In the genomic region with DNA sequence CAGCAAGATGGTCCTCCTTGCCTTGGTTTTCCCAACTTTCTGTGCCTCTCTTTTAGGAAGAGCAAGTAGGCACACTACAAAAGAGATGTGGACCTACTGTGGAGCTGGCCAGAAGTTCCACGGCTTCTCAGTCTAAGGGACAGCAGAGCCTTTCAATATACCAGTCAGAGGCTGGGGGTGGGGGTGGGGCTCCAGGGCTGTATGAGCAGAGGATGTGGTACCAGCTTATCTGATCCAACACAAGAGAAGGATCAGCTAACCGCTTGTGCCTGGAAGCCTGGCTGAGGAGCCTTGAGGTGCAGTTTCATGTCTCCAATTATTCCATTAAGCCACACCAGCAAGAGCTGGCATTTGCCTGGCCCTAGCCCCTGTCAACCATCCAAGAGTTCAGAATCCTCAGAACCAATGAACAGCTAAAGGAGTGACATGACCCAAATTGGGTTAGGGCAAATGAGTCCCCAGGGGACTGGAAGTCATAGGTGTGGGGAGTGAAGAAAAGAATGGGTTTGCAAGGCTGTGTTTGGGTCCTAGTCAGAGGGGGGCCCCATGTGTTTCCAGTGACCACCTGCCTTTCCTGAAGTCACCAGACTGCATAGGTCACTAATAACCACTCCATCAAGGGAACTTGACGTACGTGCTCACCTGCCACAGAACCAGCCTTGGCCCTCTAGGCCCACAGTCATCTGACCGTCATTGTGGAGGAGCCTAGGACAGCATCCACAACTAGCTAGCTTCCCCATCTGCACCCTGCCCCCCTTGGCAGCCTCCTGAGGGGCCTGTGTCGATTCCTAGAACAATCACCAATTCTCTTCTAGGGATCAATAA, we compare ENCODE assay signal across 18 mouse cellular contexts. TPM values are rescaled to one million over a fixed set of nuclear protein-coding genes. Genes with fewer than 3 reads are reported as not detected.
DNase-seq lines count a peak whose midpoint lies in the region; ATAC-seq and TF ChIP-seq lines count a peak whose summit lies in the region.
"Had no signal": no experiment of that assay in that cellular context is flagged by ENCODE, and none has a peak within 500 bp of the region (broad histone marks: within the 10 kb centered on the region; RNA-seq: fewer than 3 reads in every experiment).

No protein-coding gene starts in this region.

- H3K36me3 ChIP-seq in heart, adult 2 months (ENCODE audit: control insufficient read depth, insufficient read depth, low read length) = 0 out of 2 replicates have a peak, but pooled peaks cover 2% of the 10 kb centered on the region
- 0 out of 2 replicates have a peak, but pooled peaks cover 2% of the 10 kb centered on the region for H3K36me3 ChIP-seq in liver, embryonic 11.5 days (ENCODE audit: control insufficient read depth, insufficient read depth, low read length)
- H3K36me3 ChIP-seq in liver, embryonic 12.5 days = peaks cover 10% of the 10 kb centered on the region; the same call in 1 of the 2 replicates
- peaks cover 0 to 29% of the 10 kb centered on the region in 2 experiments; a peak in 2 of 4 replicates for H3K36me3 ChIP-seq in MEL (ENCODE audit: control insufficient read depth in 1 of 2, insufficient read depth in 2 of 2, low read length in 2 of 2)

- no peak for TF ChIP-seq RAD21 in MEL (IDR thresholded peaks at IDR 0.05; ENCODE audit: low read depth, low read length)

- no peak for TF ChIP-seq POLR2A in heart, adult 2 months (IDR thresholded peaks at IDR 0.05; ENCODE audit: insufficient read depth, low read depth, low read length)
- no peak for TF ChIP-seq POLR2A in MEL (IDR thresholded peaks at IDR 0.05; ENCODE audit: control insufficient read depth in 1 of 2, insufficient read depth in 1 of 2, low read depth in 1 of 2, low read length in 2 of 2, poor library complexity in 1 of 2)

- H3K27me3 ChIP-seq in heart, adult 2 months (ENCODE audit: control insufficient read depth, insufficient read depth, low read length) = no peaks in the 10 kb centered on the region
- no peaks in the 10 kb centered on the region for H3K27me3 ChIP-seq in liver, embryonic 11.5 days (replicated peaks; ENCODE audit: control insufficient read depth, insufficient read depth, low read length)
- H3K27me3 ChIP-seq in liver, embryonic 12.5 days (replicated peaks) = peaks cover 22% of the 10 kb centered on the region
- H3K27me3 ChIP-seq in MEL (ENCODE audit: control insufficient read depth in 1 of 2, insufficient read depth in 2 of 2, low read length in 2 of 2) = no peaks in the 10 kb centered on the region
- H3K27me3 ChIP-seq: hindbrain, embryonic 12.5 days; limb, embryonic 13.5 days had no signal

- H3K9me3 ChIP-seq in liver, embryonic 11.5 days (ENCODE audit: control insufficient read depth, low read length) = no peaks in the 10 kb centered on the region
- H3K9me3 ChIP-seq in liver, embryonic 12.5 days (replicated peaks) = no peaks in the 10 kb centered on the region
- no peaks in the 10 kb centered on the region for H3K9me3 ChIP-seq in MEL (replicated peaks; ENCODE audit: insufficient read depth, low read length)
- H3K9me3 ChIP-seq: hindbrain, embryonic 12.5 days; limb, embryonic 13.5 days had no signal

- peaks cover 15% of the 10 kb centered on the region for H3K4me1 ChIP-seq in heart, adult 2 months (ENCODE audit: control insufficient read depth, insufficient read depth, low read length)
- H3K4me1 ChIP-seq in liver, embryonic 11.5 days (replicated peaks; ENCODE audit: control insufficient read depth, insufficient read depth, low read length) = peaks cover 26% of the 10 kb centered on the region
- H3K4me1 ChIP-seq in liver, embryonic 12.5 days = peaks cover 52% of the 10 kb centered on the region
- peaks cover 36 to 47% of the 10 kb centered on the region in 2 experiments for H3K4me1 ChIP-seq in MEL (ENCODE audit: control insufficient read depth in 1 of 2, insufficient read depth in 2 of 2, low read length in 2 of 2)

- TF ChIP-seq EP300 in heart, adult 2 months (IDR thresholded peaks at IDR 0.05; ENCODE audit: insufficient read depth, low read depth, low read length) = no peak
- TF ChIP-seq EP300 in MEL (IDR thresholded peaks at IDR 0.05; ENCODE audit: low read depth in 1 of 2, low read length in 2 of 2) = peak; percentile 57 to 65; a peak in 3 of 4 replicates

- no peak overlapping the region for H3K4me2 ChIP-seq in liver, embryonic 11.5 days
- no peak overlapping the region for H3K4me2 ChIP-seq in liver, embryonic 12.5 days
- H3K4me2 ChIP-seq: hindbrain, embryonic 12.5 days; limb, embryonic 13.5 days had no signal

- no peak for DNase-seq in heart, adult 2 months
- no peak for DNase-seq in heart, postnatal 14 days
- no peak for DNase-seq in liver, embryonic 11.5 days (ENCODE audit: low spot score)
- peak; percentile 82 for DNase-seq in MEL (ENCODE audit: low read depth, low spot score)
- DNase-seq in naive thymus-derived CD4-positive, alpha-beta T cell, adult 2 months (ENCODE audit: low read depth) = peak; percentile 72
- no peak for DNase-seq in embryo, embryonic 10 days (ENCODE audit: low spot score)
- DNase-seq: embryo, embryonic 11 days; liver, postnatal 0 days; midbrain, embryonic 14.5 days; right cerebral cortex, postnatal 14 days had no signal

- no peak for TF ChIP-seq CTCF in heart, adult 2 months (IDR thresholded peaks at IDR 0.05)
- TF ChIP-seq CTCF in MEL (IDR thresholded peaks at IDR 0.05 in 2 of 3, conservative IDR thresholded peaks at IDR 0.05 in 1 of 3; ENCODE audit: control insufficient read depth in 1 of 3, insufficient read depth in 1 of 3, low read depth in 2 of 3, low read length in 3 of 3, poor library complexity in 1 of 3, severe bottlenecking in 1 of 3) = no peak

- intact Hi-C loops in heart, adult 2 months (cut with DNase I) = no loop called here
- intact Hi-C loops in heart, postnatal 14 days (cut with DNase I) = no loop called here

- 76% methylated on average over 6 of the region's 6 CpGs for WGBS in heart, adult 2 months
- 70% methylated on average over 6 of the region's 6 CpGs for WGBS in liver, embryonic 11.5 days
- 52% methylated on average over 6 of the region's 6 CpGs for WGBS in liver, embryonic 12.5 days (ENCODE audit: insufficient replicate concordance)

- peak overlapping the region; percentile 44; the same call in 1 of the 2 replicates for H3K27ac ChIP-seq in heart, adult 2 months
- no peak overlapping the region for H3K27ac ChIP-seq in liver, embryonic 11.5 days (ENCODE audit: low read depth, low read length)
- no peak overlapping the region for H3K27ac ChIP-seq in liver, embryonic 12.5 days
- peak overlapping the region; percentile 38 for H3K27ac ChIP-seq in MEL (ENCODE audit: control insufficient read depth, low read depth, low read length)
- H3K27ac ChIP-seq: hindbrain, embryonic 12.5 days; limb, embryonic 13.5 days had no signal

- 0 out of 2 replicates have a peak, but pooled peaks have one; percentile 30 for ATAC-seq in liver, embryonic 11.5 days (replicated peaks; ENCODE audit: low FRiP score)
- no peak for ATAC-seq in liver, embryonic 12.5 days
- ATAC-seq: forebrain, embryonic 14.5 days; liver, postnatal 0 days had no signal

- no peak overlapping the region for H3K9ac ChIP-seq in heart, adult 2 months (ENCODE audit: low read depth, low read length)
- no peak overlapping the region for H3K9ac ChIP-seq in liver, embryonic 11.5 days (ENCODE audit: low read depth, low read length)
- no peak overlapping the region for H3K9ac ChIP-seq in liver, embryonic 12.5 days
- no peak overlapping the region for H3K9ac ChIP-seq in MEL (ENCODE audit: control insufficient read depth, low read depth, low read length, poor library complexity, severe bottlenecking)
- H3K9ac ChIP-seq: limb, embryonic 13.5 days; liver, postnatal 0 days had no signal

- no peak overlapping the region for H3K4me3 ChIP-seq in heart, adult 2 months
- H3K4me3 ChIP-seq in liver, embryonic 11.5 days (ENCODE audit: low read depth, low read length) = no peak overlapping the region
- H3K4me3 ChIP-seq in liver, embryonic 12.5 days = no peak overlapping the region
- peak overlapping the region in 1 of 2 experiments; percentile 19; a peak in 1 of 4 replicates for H3K4me3 ChIP-seq in MEL (ENCODE audit: control insufficient read depth in 1 of 2, insufficient read depth in 1 of 2, low read depth in 2 of 2, low read length in 2 of 2)
- H3K4me3 ChIP-seq: hindbrain, embryonic 12.5 days; limb, embryonic 13.5 days had no signal

- H3K79me2 ChIP-seq in heart, adult 2 months (replicated peaks; ENCODE audit: control insufficient read depth, insufficient read depth, low read length) = peaks cover 2% of the 10 kb centered on the region
- H3K79me2 ChIP-seq in MEL (ENCODE audit: control insufficient read depth, insufficient read depth, low read length, poor library complexity) = no peaks in the 10 kb centered on the region; the same call in 1 of the 2 replicates

RNA-seq across cellular contexts. Expression of gene Phldb1, which starts 17.8 kb away (rescaled TPM):
- 100 to 1,000 TPM; 104 to 108 TPM for total RNA-seq in heart, adult 2 months (2021)
- polyA plus RNA-seq in heart, adult 2 months (2012; rRNA removed) = 146 and 165 TPM in 2 replicates
- total RNA-seq in heart, postnatal 14 days (2021) = 100 to 1,000 TPM; 124 to 132 TPM
- 10.6 and 10.9 TPM in 2 replicates for polyA plus RNA-seq in liver, embryonic 11.5 days (2014; fragmentation: Nextera tagmentation; extraction: Ambion mirVana)
- 5.2 and 6.5 TPM in 2 replicates for polyA plus RNA-seq in liver, embryonic 12.5 days (2016; fragmentation: Nextera tagmentation; extraction: Ambion mirVana)
- 13.0 and 13.8 TPM in 2 replicates for total RNA-seq in MEL (2012; rRNA removed)
- 10 to 100 TPM in 1 of 2 experiments, not detected in 1; 23.0 TPM for polyA plus RNA-seq in MEL (2012; ENCODE audit: insufficient read depth in 1 of 2, insufficient read length in 2 of 2, low read depth in 1 of 2, low replicate concordance in 2 of 2, missing spikeins in 1 of 2)

RNA-seq across cellular contexts. Expression of gene Treh, which starts 44.2 kb away (rescaled TPM):
- total RNA-seq in heart, adult 2 months (2021) = not detected
- polyA plus RNA-seq in heart, adult 2 months (2012; rRNA removed) = not detected in 2 replicates
- total RNA-seq in heart, postnatal 14 days (2021) = not detected
- not detected in 2 replicates for polyA plus RNA-seq in liver, embryonic 11.5 days (2014; fragmentation: Nextera tagmentation; extraction: Ambion mirVana)
- not detected in 2 replicates for polyA plus RNA-seq in liver, embryonic 12.5 days (2016; fragmentation: Nextera tagmentation; extraction: Ambion mirVana)
- not detected in 2 replicates for total RNA-seq in MEL (2012; rRNA removed)
- not detected for polyA plus RNA-seq in MEL (2012; ENCODE audit: insufficient read depth in 1 of 2, insufficient read length in 2 of 2, low read depth in 1 of 2, low replicate concordance in 2 of 2, missing spikeins in 1 of 2)
- total RNA-seq: gastrocnemius, adult 8-10 months; heart, adult 8-10 months; layer of hippocampus, postnatal 36 days had no signal
- polyA plus RNA-seq: forebrain, embryonic 14.5 days; hindbrain, embryonic 12.5 days; limb, embryonic 13.5 days; midbrain, embryonic 14.5 days; testis, adult 2 months had no signal

RNA-seq across cellular contexts. Expression of gene Arcn1, which starts 50.4 kb away (rescaled TPM):
- total RNA-seq in heart, adult 2 months (2021) = 10 to 100 TPM; 78.6 to 93.9 TPM
- polyA plus RNA-seq in heart, adult 2 months (2012; rRNA removed) = 28.2 and 57.5 TPM in 2 replicates
- 10 to 100 TPM; 80.1 to 88.6 TPM for total RNA-seq in heart, postnatal 14 days (2021)
- polyA plus RNA-seq in liver, embryonic 11.5 days (2014; fragmentation: Nextera tagmentation; extraction: Ambion mirVana) = 171 and 202 TPM in 2 replicates
- 127 TPM in 2 replicates for polyA plus RNA-seq in liver, embryonic 12.5 days (2016; fragmentation: Nextera tagmentation; extraction: Ambion mirVana)
- total RNA-seq in MEL (2012; rRNA removed) = 118 and 124 TPM in 2 replicates
- 100 to 1,000 TPM; 145 to 273 TPM for polyA plus RNA-seq in MEL (2012; ENCODE audit: insufficient read depth in 1 of 2, insufficient read length in 2 of 2, low read depth in 1 of 2, low replicate concordance in 2 of 2, missing spikeins in 1 of 2)

RNA-seq across cellular contexts. Expression of gene Ift46, which starts 50.5 kb away (rescaled TPM):
- total RNA-seq in heart, adult 2 months (2021) = 10 to 100 TPM; 22.7 to 27.8 TPM
- 28.3 and 36.1 TPM in 2 replicates for polyA plus RNA-seq in heart, adult 2 months (2012; rRNA removed)
- total RNA-seq in heart, postnatal 14 days (2021) = 10 to 100 TPM; 32.7 to 41.8 TPM
- polyA plus RNA-seq in liver, embryonic 11.5 days (2014; fragmentation: Nextera tagmentation; extraction: Ambion mirVana) = 48.9 and 54.0 TPM in 2 replicates
- 24.3 and 24.7 TPM in 2 replicates for polyA plus RNA-seq in liver, embryonic 12.5 days (2016; fragmentation: Nextera tagmentation; extraction: Ambion mirVana)
- 30.2 and 31.8 TPM in 2 replicates for total RNA-seq in MEL (2012; rRNA removed)
- 10 to 100 TPM in 1 of 2 experiments, not detected in 1; 51.9 TPM for polyA plus RNA-seq in MEL (2012; ENCODE audit: insufficient read depth in 1 of 2, insufficient read length in 2 of 2, low read depth in 1 of 2, low replicate concordance in 2 of 2, missing spikeins in 1 of 2)

Comparison
In these comparisons a context has a peak if more than half of its experiments do, and no peak if none do; other contexts are left out.
1. DNase-seq: peak in MEL (single experiment) and naive thymus-derived CD4-positive, alpha-beta T cell, adult 2 months (single experiment); none in heart, adult 2 months (0 of 2), heart, postnatal 14 days (0 of 2), liver, embryonic 11.5 days (single experiment) and embryo, embryonic 10 days (single experiment).
2. H3K27ac ChIP-seq: peak in heart, adult 2 months (single experiment) and MEL (single experiment); none in liver, embryonic 11.5 days (single experiment) and liver, embryonic 12.5 days (single experiment).